Mouse (Mus musculus): ENCODE results near the gene Copg1.
A peak's percentile ranks its signal among the peaks of the same experiment; 100 is the strongest.
"Not testable (repeated sequence)": the region's sequence is repeated elsewhere in the genome, so short reads cannot be mapped to it uniquely, and the experiment has no call there.

Gene Copg1

DNA sequence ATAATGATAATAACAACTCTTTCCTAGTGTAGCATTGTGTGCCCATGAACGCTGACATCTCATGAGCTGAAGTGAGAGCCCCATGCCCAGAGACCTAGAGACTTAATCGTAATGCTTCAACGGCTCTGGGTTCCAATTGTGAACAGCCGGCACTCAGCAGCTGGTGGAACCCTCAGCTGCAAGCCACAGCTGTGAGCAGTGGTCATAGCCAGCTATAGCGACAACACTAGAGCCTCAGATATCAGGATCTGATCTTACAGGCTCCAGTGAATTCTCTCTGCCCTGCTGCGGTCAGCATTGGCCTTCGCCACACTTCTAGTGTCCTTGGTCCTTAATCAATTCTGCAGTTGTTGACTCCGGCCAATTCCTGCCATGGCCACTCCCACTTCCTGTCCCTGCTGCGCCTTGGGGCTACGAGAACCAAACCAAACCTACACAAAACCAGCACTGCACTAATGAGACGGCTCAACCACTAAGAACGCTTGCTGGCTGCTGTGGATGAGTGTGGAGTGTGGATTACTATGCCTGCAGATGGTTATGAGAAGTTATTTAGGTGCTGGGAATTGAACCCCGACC is 11.5 kb upstream of the Copg1 start:
- no peak for DNase-seq

DNA sequence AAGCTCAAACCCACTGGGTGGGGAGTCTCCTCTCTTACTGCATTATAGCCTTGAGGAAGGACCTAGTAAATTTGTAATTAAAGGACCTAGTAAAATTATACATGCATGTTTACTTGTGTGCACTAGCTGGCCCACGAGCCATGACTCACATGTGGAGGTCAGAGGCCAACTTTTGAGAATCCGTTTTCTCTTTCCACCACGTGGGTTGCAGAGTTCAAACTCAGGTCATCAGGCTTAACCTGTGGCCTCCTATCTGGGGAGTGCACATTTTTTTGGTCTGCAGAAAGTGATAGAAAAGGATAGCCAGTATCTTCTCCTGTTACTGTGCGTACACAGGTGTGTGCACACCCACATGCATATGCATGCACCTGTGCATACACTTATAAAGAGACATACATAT is 8.6 kb upstream of the Copg1 start:
- DNase-seq, result no peak

GRCm38 (mm10) chr6:87879628-87880027 is 8.0 kb upstream of the Copg1 start:
- DNase-seq, result no peak

DNA sequence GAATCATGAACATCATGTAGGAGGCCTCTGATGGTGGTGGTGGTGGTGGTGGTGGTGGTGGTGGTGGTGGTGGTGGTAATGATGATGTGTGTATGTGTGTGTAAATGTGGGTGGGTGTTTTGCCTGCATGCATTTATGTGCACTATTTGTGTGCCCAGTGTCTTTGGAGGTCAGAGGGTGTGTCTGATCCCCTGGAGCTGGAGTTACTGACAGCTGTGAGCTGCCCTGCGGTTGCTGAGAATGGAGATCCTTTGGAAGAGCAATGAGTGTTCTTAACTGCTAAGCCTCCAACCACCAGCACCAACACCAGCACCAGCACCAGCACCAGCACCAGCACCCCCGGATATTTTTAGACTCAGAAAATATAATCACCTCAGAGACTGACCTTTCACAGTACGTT is 5.4 kb upstream of the Copg1 start:
- DNase-seq, result no peak

- DNase-seq, result no peak
Measured at GRCm38 (mm10) chr6:87882816-87883215, 4.8 kb upstream of the Copg1 start.

GRCm38 (mm10) chr6:87886721-87887120 is 893 bp upstream of the Copg1 start:
- no peak for DNase-seq

- peak; percentile 73 for DNase-seq
Measured at GRCm38 (mm10) chr6:87893931-87894330, 6.3 kb downstream of the Copg1 start.

DNA sequence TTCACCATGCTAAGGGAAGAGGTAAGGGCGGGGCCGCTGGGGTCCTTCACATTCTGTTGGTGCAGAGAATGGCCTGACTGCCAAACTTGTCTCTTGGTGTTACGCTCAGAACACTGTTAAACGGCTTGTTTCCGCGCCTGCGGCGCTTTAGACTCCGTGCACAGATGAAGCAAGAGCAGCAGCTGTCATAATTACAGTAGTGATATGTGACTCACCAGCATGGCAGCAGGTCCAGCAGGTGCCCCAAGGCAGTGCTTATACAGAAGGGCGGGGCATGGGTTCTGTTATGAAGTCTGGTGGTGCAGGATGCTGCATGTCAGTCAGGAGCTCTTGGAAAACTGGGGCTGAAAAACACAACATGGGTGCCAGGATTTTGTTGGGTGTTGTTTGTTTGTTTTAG is 10.4 kb downstream of the Copg1 start:
- no peak for DNase-seq

- no peak for DNase-seq
Measured at GRCm38 (mm10) chr6:87906632-87907031, 19.0 kb downstream of the Copg1 start.

- DNase-seq, result no peak
Measured at GRCm38 (mm10) chr6:87909181-87909580, 21.6 kb downstream of the Copg1 start.

DNA sequence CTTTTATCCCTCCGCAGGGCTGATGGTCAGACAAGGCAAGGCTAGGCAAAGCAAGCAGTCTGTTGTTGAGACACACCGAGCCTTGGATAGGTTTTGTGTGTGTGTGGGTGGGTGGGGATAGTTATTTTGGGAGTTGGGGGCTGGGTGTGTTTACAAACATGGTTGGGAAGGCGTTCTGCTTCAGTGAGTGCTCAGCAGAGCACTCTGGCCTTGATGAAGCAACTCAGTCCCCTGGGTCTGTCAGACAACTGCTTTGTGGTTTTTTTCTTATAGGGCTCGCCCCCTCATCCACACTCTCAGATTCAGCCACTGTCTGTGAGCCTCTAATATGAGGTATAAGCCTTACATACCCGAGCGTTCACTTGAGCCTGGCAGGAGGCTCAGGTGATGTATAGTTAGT is 23.9 kb downstream of the Copg1 start:
- DNase-seq, result no peak

DNA sequence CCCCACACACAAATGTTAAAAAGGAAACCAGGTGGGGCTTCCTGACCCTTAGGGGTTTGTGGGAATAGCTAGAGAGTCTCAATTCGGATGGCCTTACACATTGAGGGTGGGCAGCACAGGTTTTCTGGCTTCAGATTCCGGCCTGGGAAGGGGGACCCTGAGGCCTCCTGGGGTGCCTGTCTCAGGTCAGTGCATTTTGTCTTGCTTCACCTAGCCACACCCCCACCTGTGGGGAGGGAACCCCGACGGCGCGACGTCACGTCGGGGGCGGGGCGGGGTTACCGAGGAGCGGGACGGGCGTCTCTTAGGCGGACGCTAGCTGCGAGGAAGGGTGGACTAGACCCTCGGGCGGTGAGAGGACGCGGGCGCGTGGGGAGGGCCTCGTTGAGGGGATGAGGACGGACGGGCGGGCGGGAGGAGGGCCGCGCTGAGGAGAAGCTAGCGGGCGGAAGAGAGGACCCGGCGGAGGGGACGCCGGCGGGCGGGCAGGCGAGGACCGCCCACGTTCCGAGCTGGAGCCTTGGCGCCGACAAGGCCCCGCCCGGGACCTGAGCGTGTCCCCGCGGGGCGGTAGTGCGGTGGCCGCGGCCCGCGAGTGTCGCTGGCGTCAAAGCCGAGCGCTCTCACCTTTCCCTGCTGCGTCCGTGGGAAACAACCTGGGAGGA is 26.2 kb downstream of the Copg1 start, which contains the start of gene Hmces:
Gene Hmces, plus strand, starts transcription at position 275 of the 665 bp plus-strand sequence.
- DNase-seq, result peak; percentile 65

- peak; percentile 35 for DNase-seq
Measured at GRCm38 (mm10) chr6:87914326-87915102, 26.9 kb downstream of the Copg1 start.

DNA sequence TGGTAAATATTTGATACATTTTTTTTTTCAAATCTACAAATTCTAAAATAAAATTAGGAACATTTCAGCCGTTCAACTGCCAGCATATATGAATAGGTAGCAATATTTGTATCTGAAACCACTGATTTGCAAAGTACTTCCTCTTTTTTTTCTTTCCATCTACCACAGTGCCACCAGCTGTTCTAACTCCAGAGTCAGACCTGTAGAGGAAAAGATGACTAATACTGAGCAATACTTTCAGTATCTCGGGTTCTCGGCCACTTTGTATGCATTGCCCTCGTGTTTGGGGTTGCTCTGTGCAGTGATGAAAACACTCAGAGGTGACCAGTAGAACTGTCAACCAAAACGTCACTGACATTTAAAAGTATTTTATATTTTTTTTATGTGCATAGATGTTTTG is 28.3 kb downstream of the Copg1 start:
- no peak for DNase-seq

GRCm38 (mm10) chr6:87921201-87921600 is 33.6 kb downstream of the Copg1 start:
- DNase-seq, result no peak

DNA sequence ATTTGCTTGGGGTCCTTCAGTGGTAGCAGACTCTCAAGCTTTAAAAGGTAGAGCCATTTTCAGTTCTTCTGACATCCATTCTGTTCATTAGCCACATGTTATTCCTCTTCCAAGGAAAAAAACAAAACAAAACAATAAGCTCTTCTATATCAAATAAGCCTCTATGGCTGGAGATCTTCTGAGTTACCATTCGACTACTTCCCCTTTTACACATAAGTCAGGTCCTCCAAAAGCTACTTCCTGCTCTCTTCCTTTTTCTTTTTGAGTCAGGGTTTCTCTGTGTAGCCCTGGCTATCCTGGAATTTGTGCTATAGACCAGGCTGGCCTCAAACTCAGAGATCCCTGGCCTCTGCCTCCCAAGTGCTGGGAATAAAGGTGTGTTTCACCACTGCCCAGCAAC is 36.0 kb downstream of the Copg1 start:
- no peak for DNase-seq

GRCm38 (mm10) chr6:87935037-87935436 is 47.4 kb downstream of the Copg1 start:
- no peak for DNase-seq

GRCm38 (mm10) chr6:87937178-87937788 is 49.7 kb downstream of the Copg1 start:
- DNase-seq, result no peak

GRCm38 (mm10) chr6:87938941-87939340 is 51.3 kb downstream of the Copg1 start:
- DNase-seq, result no peak

- DNase-seq, result no peak
Measured at GRCm38 (mm10) chr6:87942179-87942578, 54.6 kb downstream of the Copg1 start.

GRCm38 (mm10) chr6:87962457-87962856 is 74.8 kb downstream of the Copg1 start:
- not testable (repeated sequence) for DNase-seq
